Mouse (Mus musculus) G1E (cell line): ENCODE measurements around the gene Naa38.

ENCODE experiments used
- CTCF ChIP-seq: IDR thresholded peaks from 2 replicates; pipeline ENCODE4 v1.5.1; 2012; ENCODE audit warnings: low read depth, low read length, inconsistent platforms, mixed read lengths
- GATA1 ChIP-seq: IDR thresholded peaks from 2 replicates; pipeline ENCODE4 v1.6.1; 2012; ENCODE audit warnings: borderline replicate concordance, low read length, inconsistent platforms, mixed read lengths
- POLR2AphosphoS5 ChIP-seq: IDR thresholded peaks from 2 replicates; pipeline ENCODE4 v1.6.1; 2012; ENCODE audit warnings: low read depth, low read length, inconsistent platforms; ENCODE audit not compliant: insufficient replicate concordance

DNA sequence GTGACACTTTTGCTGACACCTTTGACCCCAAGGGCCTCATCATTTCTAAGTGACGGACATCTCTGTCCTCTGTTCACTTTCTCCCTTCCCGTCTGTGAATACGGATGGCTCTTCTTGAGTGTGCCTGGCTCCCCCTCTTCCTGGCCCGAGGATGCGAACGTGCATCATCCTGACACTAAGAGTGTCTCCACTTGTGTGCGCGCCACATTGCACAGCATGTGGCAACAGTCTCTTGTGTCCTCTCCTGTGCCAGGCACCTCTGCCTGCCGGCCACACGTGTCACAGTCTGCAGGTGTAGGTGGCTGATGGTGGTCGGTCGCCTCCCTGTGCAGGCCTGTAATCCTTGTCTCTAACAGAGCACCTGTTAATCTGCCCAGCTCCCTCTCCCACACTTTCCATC is 23.7 kb upstream of the Naa38 start:
- TF ChIP-seq CTCF, result no peak
- no peak for TF ChIP-seq GATA1
- no peak for TF ChIP-seq POLR2AphosphoS5
